Mouse (Mus musculus) hindbrain, embryonic 15.5 days (tissue): ENCODE data around the gene Zc3hav1l. TPM values are rescaled to one million over a fixed set of nuclear protein-coding genes. Genes with fewer than 3 reads are reported as not detected.
A peak's percentile ranks its signal among the peaks of the same experiment; 100 is the strongest.

Source experiments
- ATAC-seq: fragments of 200-750 bp; cut with Nextera tagmentation; 2 replicates; pipeline ENCODE4 v1.8.0; 2017; ENCODE audit warnings: low read depth, moderate number of reproducible peaks, moderate TSS enrichment; ENCODE audit not compliant: low FRiP score
- H3K27ac ChIP-seq: fragments of 300-500 bp; sonication (generic); replicated peaks from 2 replicates; pipeline ENCODE4 v1.5.1; 2015; ENCODE audit warnings: mild to moderate bottlenecking, inconsistent platforms
- H3K27me3 ChIP-seq: fragments of 300-500 bp; sonication (generic); 2 replicates; pipeline ENCODE4 v1.6.1; 2015; ENCODE audit warnings: control low read depth, inconsistent platforms
- H3K36me3 ChIP-seq: fragments of 300-500 bp; sonication (generic); 2 replicates; pipeline ENCODE4 v1.6.1; 2015; ENCODE audit warnings: control low read depth, inconsistent platforms
- H3K4me1 ChIP-seq: fragments of 300-500 bp; sonication (generic); replicated peaks from 2 replicates; pipeline ENCODE4 v1.6.1; 2015; ENCODE audit warnings: control low read depth, inconsistent platforms
- H3K4me2 ChIP-seq: fragments of 300-500 bp; sonication (generic); 2 replicates; pipeline ENCODE4 v1.6.1; 2015; ENCODE audit warnings: moderate library complexity, mild to moderate bottlenecking, inconsistent platforms
- H3K4me3 ChIP-seq: fragments of 300-500 bp; sonication (generic); 2 replicates; pipeline ENCODE4 v1.5.1; 2015; ENCODE audit warnings: mild to moderate bottlenecking, inconsistent platforms
- H3K9ac ChIP-seq: fragments of 300-500 bp; sonication (generic); 2 replicates; pipeline ENCODE4 v1.6.1; 2015; ENCODE audit warnings: inconsistent platforms
- H3K9me3 ChIP-seq: fragments of 300-500 bp; sonication (generic); 2 replicates; pipeline ENCODE4 v1.6.1; 2016; ENCODE audit warnings: control low read depth, inconsistent platforms
- WGBS: fragments of 180-500 bp; shearing (Covaris S2); methylation state at CpG from one replicate; pipeline ENCODE4 v1.1.7; 2015; 5-methylcytosine and 5-hydroxymethylcytosine counted together
- polyA plus RNA-seq: library from polyadenylated mRNA; unstranded; fragments of >200 nt; fragmentation: Nextera tagmentation; extraction: Ambion mirVana; gene quantifications from 2 replicates; pipeline ENCODE4 v1.2.1, GENCODE M21; 2015

Zc3hav1l gene
- polyA plus RNA-seq: 7.4 and 7.8 TPM in 2 replicates

DNA sequence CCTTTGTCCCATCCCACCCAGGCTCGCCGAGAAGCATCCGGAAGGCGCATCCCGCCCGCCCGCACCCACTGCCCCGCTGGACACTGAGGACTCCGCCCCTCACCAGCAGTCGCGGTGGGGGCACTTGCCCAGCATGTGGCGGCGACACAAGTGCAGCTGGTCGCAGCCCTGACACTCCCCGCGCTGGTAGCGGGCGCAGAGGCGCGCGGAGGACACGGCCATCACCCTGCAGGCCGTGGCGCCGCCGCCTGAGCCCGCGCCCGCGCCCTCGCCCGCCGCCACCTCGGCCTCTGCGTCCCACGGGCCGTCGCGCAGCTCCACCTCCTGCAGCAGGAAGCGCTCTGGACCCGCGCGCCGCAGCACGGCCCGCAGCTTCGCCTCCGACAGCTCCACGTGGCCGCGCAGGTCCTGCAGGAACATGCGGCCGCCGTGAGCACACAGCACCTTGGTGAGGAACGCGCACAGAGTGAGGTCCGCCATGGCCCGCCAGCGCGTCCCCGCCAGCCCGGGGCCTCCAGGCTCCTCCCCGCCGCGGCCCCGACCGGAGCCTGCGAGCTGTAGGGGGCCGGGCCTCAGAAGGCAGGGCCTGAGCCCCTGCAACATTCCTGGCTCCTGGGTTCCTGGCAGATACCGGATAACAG, at the start of gene Zc3hav1l:
TSS of gene Zc3hav1l (minus strand) at position 499 of the 641 bp plus-strand sequence.
- Histone ChIP-seq H3K36me3 (peaks cover 14% of the 10 kb centered on the region), H3K27me3 (no peaks in the 10 kb centered on the region), H3K4me2 (peak within 1 kb of the TSS; percentile 55), H3K27ac (peak within 1 kb of the TSS; percentile 93), H3K4me1 (peaks cover 16% of the 10 kb centered on the region), H3K9ac (peak within 1 kb of the TSS; percentile 83), H3K9me3 (no peaks in the 10 kb centered on the region), H3K4me3 (peak within 1 kb of the TSS; percentile 71)
- under 1% methylated on average over 53 of the region's 70 CpGs for WGBS
- peak; percentile 96 for ATAC-seq

GRCm38 (mm10) chr6:38347875-38348274, 48.8 kb upstream of the Zc3hav1l start:
- no peaks in the 10 kb centered on the region for H3K4me1 ChIP-seq
- H3K4me2 ChIP-seq: no peak overlapping the region
- H3K27me3 ChIP-seq: peaks cover 21% of the 10 kb centered on the region
- no peaks in the 10 kb centered on the region for H3K9me3 ChIP-seq
- no peak for ATAC-seq
- no peak overlapping the region for H3K9ac ChIP-seq
- H3K27ac ChIP-seq: no peak overlapping the region
- no peaks in the 10 kb centered on the region for H3K36me3 ChIP-seq
- no peak overlapping the region for H3K4me3 ChIP-seq
- WGBS: 84% methylated on average over 5 of the region's 5 CpGs

GRCm38 (mm10) chr6:38345796-38346195, 46.7 kb upstream of the Zc3hav1l start:
- 59% methylated on average over 7 of the region's 7 CpGs for WGBS

GRCm38 (mm10) chr6:38344006-38344670, 45.1 kb upstream of the Zc3hav1l start:
- no peak overlapping the region for H3K4me3 ChIP-seq
- no peak overlapping the region for H3K9ac ChIP-seq
- H3K9me3 ChIP-seq: no peaks in the 10 kb centered on the region
- no peak for ATAC-seq
- WGBS: 87% methylated on average over 7 of the region's 7 CpGs
- H3K27me3 ChIP-seq: no peaks in the 10 kb centered on the region
- H3K36me3 ChIP-seq: no peaks in the 10 kb centered on the region
- H3K27ac ChIP-seq: no peak overlapping the region
- no peaks in the 10 kb centered on the region for H3K4me1 ChIP-seq
- no peak overlapping the region for H3K4me2 ChIP-seq

More at GRCm38 (mm10) chr6:38345796-38346195, 46.7 kb upstream of the Zc3hav1l start:
- H3K27me3 ChIP-seq: peaks cover 4% of the 10 kb centered on the region; the same call in 1 of the 2 replicates
- H3K9ac ChIP-seq: no peak overlapping the region
- no peaks in the 10 kb centered on the region for H3K4me1 ChIP-seq
- no peak overlapping the region for H3K27ac ChIP-seq
- no peak overlapping the region for H3K4me2 ChIP-seq
- no peaks in the 10 kb centered on the region for H3K9me3 ChIP-seq
- no peak overlapping the region for H3K4me3 ChIP-seq
- H3K36me3 ChIP-seq: no peaks in the 10 kb centered on the region
- no peak for ATAC-seq

DNA sequence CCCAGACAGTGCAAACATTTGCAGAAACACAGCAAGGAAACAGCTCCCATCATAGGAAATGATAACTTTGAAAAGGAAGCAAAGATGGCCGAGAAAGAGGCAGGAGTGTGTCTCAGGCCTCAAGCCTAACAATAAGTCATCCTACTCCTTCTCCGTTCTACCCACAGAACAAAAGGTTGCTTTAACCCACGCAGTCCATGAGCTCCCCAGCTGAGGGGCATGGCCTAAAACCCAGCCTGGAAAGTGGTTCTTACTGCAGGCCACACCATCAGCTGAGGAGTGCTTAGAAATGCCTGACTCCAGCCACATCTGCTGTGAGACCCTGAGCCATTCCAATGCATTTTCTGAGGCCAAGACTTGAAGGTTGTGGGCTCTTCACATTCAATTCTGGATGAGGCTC, 44.5 kb upstream of the Zc3hav1l start:
- no peak for ATAC-seq
- no peaks in the 10 kb centered on the region for H3K36me3 ChIP-seq
- no peak overlapping the region for H3K4me3 ChIP-seq
- no peaks in the 10 kb centered on the region for H3K27me3 ChIP-seq
- no peak overlapping the region for H3K9ac ChIP-seq
- H3K4me1 ChIP-seq: no peaks in the 10 kb centered on the region
- H3K9me3 ChIP-seq: no peaks in the 10 kb centered on the region
- 53% methylated on average over 3 of the region's 3 CpGs for WGBS
- H3K27ac ChIP-seq: no peak overlapping the region
- H3K4me2 ChIP-seq: no peak overlapping the region

DNA sequence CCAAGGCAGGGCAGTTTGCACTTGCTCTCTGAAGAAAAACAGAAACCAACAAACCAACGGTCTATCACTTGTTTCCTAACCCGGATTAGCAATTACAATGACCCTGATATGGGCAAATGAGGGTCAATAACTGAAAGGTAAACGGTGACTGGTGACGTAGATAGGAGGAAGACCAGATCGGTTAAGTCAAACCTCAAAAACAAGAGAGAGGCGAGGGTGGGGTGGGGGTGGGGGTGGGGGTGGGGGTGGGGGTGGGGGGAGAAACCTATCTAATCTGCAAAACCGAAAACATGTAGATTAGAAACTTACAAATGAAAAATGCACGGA, 43.6 kb upstream of the Zc3hav1l start:
- WGBS: 90% methylated on average over 8 of the region's 8 CpGs
- no peak overlapping the region for H3K4me2 ChIP-seq

GRCm38 (mm10) chr6:38341751-38342665, 42.9 kb upstream of the Zc3hav1l start:
- no peaks in the 10 kb centered on the region for H3K36me3 ChIP-seq
- WGBS: 76% methylated on average over 11 of the region's 11 CpGs
- no peak overlapping the region for H3K4me3 ChIP-seq
- H3K27me3 ChIP-seq: no peaks in the 10 kb centered on the region
- H3K4me2 ChIP-seq: no peak overlapping the region
- H3K9me3 ChIP-seq: no peaks in the 10 kb centered on the region
- H3K4me1 ChIP-seq: no peaks in the 10 kb centered on the region
- no peak for ATAC-seq
- no peak overlapping the region for H3K9ac ChIP-seq
- no peak overlapping the region for H3K27ac ChIP-seq

More for the DNA sequence above, 43.6 kb upstream of the Zc3hav1l start:
- ATAC-seq: no peak
- Histone ChIP-seq H3K36me3 (no peaks in the 10 kb centered on the region), H3K9ac (no peak overlapping the region), H3K4me3 (no peak overlapping the region), H3K27me3 (no peaks in the 10 kb centered on the region), H3K9me3 (no peaks in the 10 kb centered on the region), H3K27ac (no peak overlapping the region), H3K4me1 (no peaks in the 10 kb centered on the region)

GRCm38 (mm10) chr6:38339078-38339477, 40.0 kb upstream of the Zc3hav1l start:
- WGBS: 60% methylated on average over 2 of the region's 2 CpGs
- Histone ChIP-seq H3K9me3 (no peaks in the 10 kb centered on the region), H3K9ac (no peak overlapping the region), H3K27ac (no peak overlapping the region), H3K27me3 (no peaks in the 10 kb centered on the region), H3K36me3 (no peaks in the 10 kb centered on the region), H3K4me2 (no peak overlapping the region), H3K4me1 (no peaks in the 10 kb centered on the region), H3K4me3 (no peak overlapping the region)
- ATAC-seq: no peak

DNA sequence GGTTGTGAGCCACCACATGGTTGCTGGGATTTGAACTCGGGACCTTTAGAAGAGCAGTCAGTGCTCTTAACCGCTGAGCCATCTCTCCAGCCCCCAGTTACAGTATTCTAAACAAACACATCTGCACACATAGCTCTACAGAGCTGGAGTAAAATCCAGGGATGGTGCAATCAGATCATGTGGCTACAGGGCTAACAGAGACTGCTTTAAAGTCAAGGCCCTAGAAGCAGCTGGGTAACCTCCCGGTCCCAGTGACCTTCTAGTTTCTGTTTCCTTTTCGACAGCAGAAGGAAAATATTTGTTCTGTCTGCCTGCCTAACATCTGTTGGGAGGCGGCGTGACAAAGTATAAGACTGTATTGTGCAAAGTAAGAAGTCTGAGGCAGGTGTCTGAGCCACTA, 38.9 kb upstream of the Zc3hav1l start:
- Histone ChIP-seq H3K4me3 (no peak overlapping the region), H3K9ac (no peak overlapping the region), H3K4me1 (no peaks in the 10 kb centered on the region), H3K9me3 (no peaks in the 10 kb centered on the region), H3K27me3 (no peaks in the 10 kb centered on the region), H3K27ac (no peak overlapping the region), H3K36me3 (no peaks in the 10 kb centered on the region), H3K4me2 (no peak overlapping the region)
- no peak for ATAC-seq
- WGBS: 85% methylated on average over 6 of the region's 6 CpGs

- no peak overlapping the region for H3K27ac ChIP-seq
- no peak overlapping the region for H3K4me2 ChIP-seq
- H3K9me3 ChIP-seq: no peaks in the 10 kb centered on the region
- no peak overlapping the region for H3K4me3 ChIP-seq
- no peaks in the 10 kb centered on the region for H3K36me3 ChIP-seq
- no peak for ATAC-seq
- H3K9ac ChIP-seq: no peak overlapping the region
- WGBS: 92% methylated on average over 4 of the region's 4 CpGs
- H3K27me3 ChIP-seq: no peaks in the 10 kb centered on the region
- H3K4me1 ChIP-seq: no peaks in the 10 kb centered on the region
Observed at GRCm38 (mm10) chr6:38337166-38337705, 38.2 kb upstream of the Zc3hav1l start.

GRCm38 (mm10) chr6:38335264-38335663, 36.2 kb upstream of the Zc3hav1l start:
- H3K27ac ChIP-seq: no peak overlapping the region
- H3K4me3 ChIP-seq: no peak overlapping the region
- no peaks in the 10 kb centered on the region for H3K4me1 ChIP-seq
- WGBS: 85% methylated on average over 6 of the region's 6 CpGs
- H3K9me3 ChIP-seq: no peaks in the 10 kb centered on the region
- no peak overlapping the region for H3K4me2 ChIP-seq
- no peaks in the 10 kb centered on the region for H3K36me3 ChIP-seq
- H3K9ac ChIP-seq: no peak overlapping the region
- no peaks in the 10 kb centered on the region for H3K27me3 ChIP-seq
- no peak for ATAC-seq

GRCm38 (mm10) chr6:38326596-38326995, 27.5 kb upstream of the Zc3hav1l start:
- no peak overlapping the region for H3K4me3 ChIP-seq
- no peak overlapping the region for H3K4me2 ChIP-seq
- H3K27ac ChIP-seq: no peak overlapping the region
- no peaks in the 10 kb centered on the region for H3K36me3 ChIP-seq
- H3K9ac ChIP-seq: no peak overlapping the region
- peak; percentile 34; the same call in 1 of the 2 replicates for ATAC-seq
- 19% methylated on average over 4 of the region's 4 CpGs for WGBS
- no peaks in the 10 kb centered on the region for H3K9me3 ChIP-seq
- H3K27me3 ChIP-seq: no peaks in the 10 kb centered on the region
- H3K4me1 ChIP-seq: no peaks in the 10 kb centered on the region
